Mouse (Mus musculus) CH12.LX (cell line): ENCODE data around the gene Rnd1.

ENCODE experiments used
- CTCF ChIP-seq, 2 experiments: IDR thresholded peaks in 1 of 2; conservative IDR thresholded peaks in 1 of 2; 2 replicates each; pipeline ENCODE4 v1.5.1; 2011 to 2012; ENCODE audit warnings: low read depth in 2 of 2, low read length in 2 of 2, improper control_type of control experiment in 1 of 2, inconsistent platforms in 1 of 2, mild to moderate bottlenecking in 1 of 2, moderate library complexity in 1 of 2
- EP300 ChIP-seq: IDR thresholded peaks from 2 replicates; pipeline ENCODE4 v1.6.1; 2011; ENCODE audit warnings: low read length, improper control_type of control experiment
- JUN ChIP-seq: IDR thresholded peaks from 2 replicates; pipeline ENCODE4 v1.6.1; 2011; ENCODE audit warnings: low read depth, mild to moderate bottlenecking, low read length, improper control_type of control experiment, moderate library complexity; ENCODE audit not compliant: insufficient read depth
- MAFK ChIP-seq: IDR thresholded peaks from 2 replicates; pipeline ENCODE4 v1.6.1; 2011; ENCODE audit warnings: low read length, improper control_type of control experiment; ENCODE audit not compliant: insufficient replicate concordance
- MXI1 ChIP-seq: IDR thresholded peaks from 2 replicates; pipeline ENCODE4 v1.6.1; 2011; ENCODE audit warnings: mild to moderate bottlenecking, low read depth, low read length, improper control_type of control experiment
- POLR2A ChIP-seq: IDR thresholded peaks from 2 replicates; pipeline ENCODE4 v1.6.1; 2011; ENCODE audit warnings: low read depth, mild to moderate bottlenecking, improper control_type of control experiment, low read length
- POLR2AphosphoS2 ChIP-seq: IDR thresholded peaks from 2 replicates; pipeline ENCODE4 v1.6.1; 2011; ENCODE audit warnings: low read depth, low read length, improper control_type of control experiment
- SIN3A ChIP-seq: IDR thresholded peaks from 2 replicates; pipeline ENCODE4 v1.6.1; 2012; ENCODE audit warnings: low read length, improper control_type of control experiment, inconsistent platforms
- ZNF384 ChIP-seq: IDR thresholded peaks from 2 replicates; pipeline ENCODE4 v1.6.1; 2012; ENCODE audit warnings: low read depth, low read length, improper control_type of control experiment, inconsistent platforms

DNA sequence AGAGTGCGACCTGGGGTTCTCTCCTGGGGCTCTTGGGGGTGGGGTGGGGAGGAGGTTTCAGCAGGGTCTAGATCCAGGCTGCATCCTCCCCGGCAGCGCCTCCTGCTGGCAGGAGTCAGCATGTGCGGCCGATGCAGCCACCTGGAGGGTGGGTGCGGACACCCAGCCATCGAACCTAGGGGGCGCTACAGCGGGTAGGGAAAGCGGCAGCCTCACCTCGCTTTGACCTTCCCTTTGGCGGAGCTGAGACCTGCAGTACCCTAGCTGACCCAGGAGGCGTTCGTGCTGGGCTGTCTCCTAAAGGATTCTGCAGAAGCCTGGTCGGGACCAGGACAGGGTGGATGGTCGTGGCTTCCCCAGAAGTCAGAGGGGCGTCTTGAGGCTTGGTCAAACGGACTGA, 45.8 kb downstream of the Rnd1 start:
- TF ChIP-seq POLR2AphosphoS2 (no peak), MXI1 (no peak; the same call in 1 of the 2 replicates), SIN3A (no peak), EP300 (no peak), ZNF384 (no peak), POLR2A (no peak), CTCF (conservative IDR thresholded peaks at IDR 0.05 in 1 of 2, IDR thresholded peaks at IDR 0.05 in 1 of 2; ENCODE audit: low read depth in 2 of 2, low read length in 2 of 2) (peak; percentile 76 to 99), MAFK (no peak), JUN (no peak)
